ENCODE assay signal across 10 mouse cellular contexts in the genomic region with DNA sequence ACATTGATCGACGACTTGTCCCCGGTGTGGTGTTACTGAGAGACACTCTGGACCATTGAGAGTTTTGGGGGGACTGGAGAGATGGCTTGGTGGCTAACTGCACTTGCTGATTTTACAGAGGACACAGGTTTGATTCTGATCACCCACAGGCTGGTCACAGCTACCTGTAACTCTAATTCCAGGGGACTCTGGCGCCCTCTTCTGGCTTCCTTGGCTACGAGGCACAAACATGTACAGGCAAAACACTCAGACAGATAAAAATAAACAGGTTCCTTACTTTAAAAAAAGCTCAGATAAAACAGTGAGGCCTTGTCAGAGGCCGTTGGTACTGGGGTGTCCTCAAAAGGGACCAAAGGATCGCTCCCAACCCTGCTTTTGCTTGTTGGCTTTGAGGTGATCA.
A peak's percentile ranks its signal among the peaks of the same experiment; 100 is the strongest.
DNase-seq lines count a peak whose midpoint lies in the region; ATAC-seq and TF ChIP-seq lines count a peak whose summit lies in the region.
"Had no signal": no experiment of that assay in that cellular context is flagged by ENCODE, and none has a peak within 500 bp of the region (broad histone marks: within the 10 kb centered on the region; RNA-seq: fewer than 3 reads in every experiment).

No protein-coding gene starts in this region.

- no peak overlapping the region for H3K4me2 ChIP-seq in forebrain, postnatal 0 days (ENCODE audit: low read depth)
- H3K4me2 ChIP-seq in liver, embryonic 12.5 days = no peak overlapping the region
- H3K4me2 ChIP-seq in forebrain, embryonic 11.5 days (ENCODE audit: low read depth, low read length, severe bottlenecking) = no peak overlapping the region
- H3K4me2 ChIP-seq: neural tube, embryonic 15.5 days had no signal

- 0 out of 2 replicates have a peak, but pooled peaks have one; percentile 13 for TF ChIP-seq CTCF in forebrain, postnatal 0 days (IDR thresholded peaks at IDR 0.05; ENCODE audit: low read depth)
- peak; percentile 78 for TF ChIP-seq CTCF in E14TG2a.4 (conservative IDR thresholded peaks at IDR 0.05; ENCODE audit: low read length)

- no peak overlapping the region for H3K9ac ChIP-seq in forebrain, postnatal 0 days
- no peak overlapping the region for H3K9ac ChIP-seq in liver, embryonic 12.5 days
- H3K9ac ChIP-seq in forebrain, embryonic 11.5 days (ENCODE audit: low read length) = no peak overlapping the region
- H3K9ac ChIP-seq: neural tube, embryonic 15.5 days had no signal

- no peaks in the 10 kb centered on the region for H3K27me3 ChIP-seq in forebrain, postnatal 0 days (ENCODE audit: insufficient read depth, low read length)
- H3K27me3 ChIP-seq in forebrain, embryonic 10.5 days (ENCODE audit: poor library complexity, severe bottlenecking) = no peaks in the 10 kb centered on the region
- H3K27me3 ChIP-seq in liver, embryonic 12.5 days (replicated peaks) = no peaks in the 10 kb centered on the region
- H3K27me3 ChIP-seq in E14TG2a.4 (ENCODE audit: insufficient read depth, low read length) = peaks cover 5% of the 10 kb centered on the region; the same call in 1 of the 2 replicates
- no peaks in the 10 kb centered on the region for H3K27me3 ChIP-seq in forebrain, embryonic 11.5 days (ENCODE audit: control insufficient read depth, insufficient read depth, low read length)
- H3K27me3 ChIP-seq: neural tube, embryonic 15.5 days had no signal

- H3K9me3 ChIP-seq in forebrain, postnatal 0 days (ENCODE audit: low read length) = no peaks in the 10 kb centered on the region
- H3K9me3 ChIP-seq in forebrain, embryonic 10.5 days = no peaks in the 10 kb centered on the region
- no peaks in the 10 kb centered on the region for H3K9me3 ChIP-seq in liver, embryonic 12.5 days (replicated peaks)
- peaks cover 6% of the 10 kb centered on the region for H3K9me3 ChIP-seq in E14TG2a.4 (ENCODE audit: low read length)
- no peaks in the 10 kb centered on the region for H3K9me3 ChIP-seq in forebrain, embryonic 11.5 days (ENCODE audit: control insufficient read depth, low read length)
- H3K9me3 ChIP-seq: neural tube, embryonic 15.5 days had no signal

- H3K27ac ChIP-seq in forebrain, postnatal 0 days (ENCODE audit: low read depth, low read length) = no peak overlapping the region
- H3K27ac ChIP-seq in forebrain, embryonic 10.5 days = no peak overlapping the region
- H3K27ac ChIP-seq in liver, embryonic 12.5 days = no peak overlapping the region
- H3K27ac ChIP-seq in forebrain, embryonic 11.5 days (ENCODE audit: low read depth, low read length) = no peak overlapping the region
- H3K27ac ChIP-seq: neural tube, embryonic 15.5 days had no signal

- no peak overlapping the region for H3K4me3 ChIP-seq in forebrain, postnatal 0 days (ENCODE audit: low read depth, low read length)
- no peak overlapping the region for H3K4me3 ChIP-seq in forebrain, embryonic 10.5 days
- no peak overlapping the region for H3K4me3 ChIP-seq in liver, embryonic 12.5 days
- 0 out of 2 replicates have a peak overlapping the region, but pooled peaks have one; percentile 10 for H3K4me3 ChIP-seq in E14TG2a.4 (replicated peaks; ENCODE audit: low read length)
- H3K4me3 ChIP-seq in forebrain, embryonic 11.5 days (ENCODE audit: low read depth, low read length) = no peak overlapping the region
- H3K4me3 ChIP-seq: neural tube, embryonic 15.5 days had no signal

- H3K4me1 ChIP-seq in forebrain, postnatal 0 days (ENCODE audit: insufficient read depth) = no peaks in the 10 kb centered on the region
- peaks cover 5% of the 10 kb centered on the region for H3K4me1 ChIP-seq in forebrain, embryonic 10.5 days
- H3K4me1 ChIP-seq in liver, embryonic 12.5 days = no peaks in the 10 kb centered on the region
- peaks cover 39% of the 10 kb centered on the region for H3K4me1 ChIP-seq in E14TG2a.4 (replicated peaks; ENCODE audit: low read depth, low read length)
- no peaks in the 10 kb centered on the region for H3K4me1 ChIP-seq in forebrain, embryonic 11.5 days (replicated peaks; ENCODE audit: control insufficient read depth, insufficient read depth, low read length)
- H3K4me1 ChIP-seq: neural tube, embryonic 15.5 days had no signal

- 85% methylated on average over 7 of the region's 7 CpGs for WGBS in forebrain, postnatal 0 days
- 83% methylated on average over 7 of the region's 7 CpGs for WGBS in forebrain, embryonic 10.5 days
- WGBS in liver, embryonic 12.5 days (ENCODE audit: insufficient replicate concordance) = 63% methylated on average over 7 of the region's 7 CpGs
- 85% methylated on average over 7 of the region's 7 CpGs for WGBS in forebrain, embryonic 11.5 days

- ATAC-seq in forebrain, postnatal 0 days = no peak
- ATAC-seq in liver, embryonic 12.5 days = no peak
- no peak for ATAC-seq in forebrain, embryonic 11.5 days (replicated peaks; ENCODE audit: low FRiP score)
- ATAC-seq: midbrain, embryonic 16.5 days had no signal

- DNase-seq in forebrain, postnatal 0 days = no peak
- DNase-seq in forebrain, embryonic 10.5 days (ENCODE audit: extremely low spot score, low spot score) = no peak
- DNase-seq in liver = peak; percentile 14
- DNase-seq in induced T-regulatory cell, adult 2 months (ENCODE audit: low read depth) = peak; percentile 15
- no peak for DNase-seq in ovary, postnatal 36 days (ENCODE audit: low spot score)
- DNase-seq in forebrain, embryonic 11.5 days (ENCODE audit: low spot score) = no peak

- no peaks in the 10 kb centered on the region for H3K36me3 ChIP-seq in forebrain, postnatal 0 days (ENCODE audit: insufficient read depth)
- H3K36me3 ChIP-seq in forebrain, embryonic 10.5 days (replicated peaks) = no peaks in the 10 kb centered on the region
- no peaks in the 10 kb centered on the region for H3K36me3 ChIP-seq in liver, embryonic 12.5 days
- H3K36me3 ChIP-seq in E14TG2a.4 (ENCODE audit: insufficient read depth, low read length) = no peaks in the 10 kb centered on the region
- no peaks in the 10 kb centered on the region for H3K36me3 ChIP-seq in forebrain, embryonic 11.5 days (ENCODE audit: control insufficient read depth, insufficient read depth, low read length)
- H3K36me3 ChIP-seq: neural tube, embryonic 15.5 days had no signal

Comparison
In these comparisons a context has a peak if more than half of its experiments do, and no peak if none do; other contexts are left out.
1. DNase-seq: peak in liver (single experiment) and induced T-regulatory cell, adult 2 months (single experiment); none in forebrain, postnatal 0 days (single experiment), forebrain, embryonic 10.5 days (single experiment), ovary, postnatal 36 days (single experiment) and forebrain, embryonic 11.5 days (single experiment).